Mouse (Mus musculus) cerebellum, postnatal 25 days (tissue): ENCODE measurements at regions not wholly inside any gene's neighbourhood (a gene's known extent, or its start where the extent isn't known, plus 50 kb on each side); places are given as distances from the start of the nearest gene placed in this dataset.
"Not testable (repeated sequence)": the region's sequence is repeated elsewhere in the genome, so short reads cannot be mapped to it uniquely, and the experiment has no call there.

ENCODE experiments used
- DNase-seq, 2 experiments: peaks; one replicate each; pipeline ENCODE4 v3.0.0; 2021; ENCODE audit warnings: mixed read lengths in 2 of 2

DNA sequence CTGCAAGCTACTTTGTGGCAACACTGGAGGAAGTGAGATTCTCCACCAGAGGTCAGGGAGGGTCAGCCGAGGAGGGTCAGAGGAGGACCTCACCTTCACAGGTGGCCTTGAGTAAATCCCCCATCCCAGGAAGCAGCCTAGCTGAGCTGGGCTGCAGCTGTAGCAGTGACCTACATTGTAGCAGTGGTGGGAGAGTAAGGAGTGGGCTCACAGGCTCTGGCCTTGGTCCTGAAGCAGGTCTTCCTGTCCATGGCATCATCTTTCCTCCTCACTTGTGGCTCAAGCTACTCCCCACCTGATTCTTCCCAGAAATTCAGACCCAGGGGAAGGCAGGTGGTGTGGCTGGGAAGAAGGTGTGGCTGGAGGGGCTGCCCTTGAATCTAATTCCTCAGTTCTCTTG, 84.3 kb downstream of the 1810013L24Rik start:
- DNase-seq = not testable (repeated sequence)

DNA sequence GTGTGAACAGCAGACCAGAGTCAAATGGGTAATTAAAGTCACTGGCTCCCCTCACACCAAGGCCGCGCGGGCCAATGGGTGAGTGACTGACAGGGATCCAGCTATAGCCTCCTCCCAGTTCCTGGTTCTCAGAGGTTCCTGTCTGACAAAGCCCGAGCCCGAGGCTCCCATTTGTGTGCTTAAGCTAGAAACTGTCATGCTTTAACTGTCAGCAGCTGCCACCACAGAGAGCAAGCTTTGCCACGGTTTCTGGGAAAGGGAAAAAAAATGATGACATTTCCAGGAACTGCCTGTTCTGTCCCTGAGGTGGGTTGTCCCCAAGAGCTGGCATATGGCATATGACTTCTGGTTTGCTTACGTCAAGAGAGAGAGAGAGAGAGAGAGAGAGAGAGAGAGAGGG, 86.2 kb downstream of the 1810013L24Rik start:
- no peak for DNase-seq

DNA sequence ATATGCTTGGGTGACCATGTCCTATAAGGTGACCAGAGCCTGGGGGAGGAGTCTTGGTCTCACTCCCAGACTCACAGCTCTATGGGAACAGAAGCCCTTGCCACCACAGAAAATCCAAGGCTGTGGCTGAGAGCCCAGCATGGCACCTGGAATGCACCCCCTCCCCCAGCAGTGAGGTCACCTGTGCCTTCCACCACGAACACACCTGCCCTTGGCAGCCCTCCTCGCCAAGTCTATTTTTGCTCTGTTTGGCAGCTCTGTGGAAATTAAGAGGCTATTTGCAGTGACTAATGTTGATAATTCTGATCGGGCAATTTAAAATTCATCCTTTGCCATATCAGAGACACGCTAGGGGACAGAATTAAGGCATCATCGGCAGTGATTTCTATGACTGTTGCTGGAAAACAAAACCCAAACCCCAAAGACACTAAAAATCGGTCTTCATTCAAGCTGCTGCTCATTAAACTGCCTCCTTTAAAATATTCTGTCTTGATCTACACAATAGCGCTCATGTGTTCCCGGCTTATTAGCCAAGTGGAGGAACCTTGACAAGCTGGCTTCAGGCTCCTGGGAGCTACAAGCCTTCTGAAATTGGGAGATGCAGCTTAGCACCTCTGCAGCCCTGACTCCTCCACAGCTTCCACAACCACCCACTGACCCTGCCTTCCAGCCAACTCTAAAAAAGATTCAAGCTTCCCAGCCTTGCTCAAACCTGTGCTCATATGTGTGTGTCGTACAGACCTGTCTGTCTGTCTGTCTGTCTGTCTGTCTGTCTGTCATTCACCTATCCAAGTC, 89.0 kb downstream of the 1810013L24Rik start:
- DNase-seq = peak; percentile 62 to 78

DNA sequence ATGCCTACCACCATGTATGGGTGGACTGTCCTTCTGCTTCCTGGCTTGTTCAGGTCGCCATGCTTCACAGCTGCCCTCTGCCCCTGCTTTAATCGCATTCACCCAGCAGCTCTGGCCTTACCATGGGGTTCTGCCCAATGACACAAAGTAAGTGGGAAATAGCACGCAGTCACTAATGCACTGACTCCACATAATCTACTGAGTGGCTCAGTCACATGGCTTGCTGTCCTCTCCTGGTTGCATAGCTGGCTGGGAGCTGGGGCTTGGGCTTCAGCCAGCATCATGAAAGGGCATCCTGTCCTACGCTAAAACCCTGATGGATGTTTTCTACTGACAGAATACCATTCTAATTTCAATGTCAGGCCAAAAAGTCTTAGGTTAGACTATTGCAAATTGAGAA, 94.8 kb downstream of the 1810013L24Rik start:
- DNase-seq = no peak

DNA sequence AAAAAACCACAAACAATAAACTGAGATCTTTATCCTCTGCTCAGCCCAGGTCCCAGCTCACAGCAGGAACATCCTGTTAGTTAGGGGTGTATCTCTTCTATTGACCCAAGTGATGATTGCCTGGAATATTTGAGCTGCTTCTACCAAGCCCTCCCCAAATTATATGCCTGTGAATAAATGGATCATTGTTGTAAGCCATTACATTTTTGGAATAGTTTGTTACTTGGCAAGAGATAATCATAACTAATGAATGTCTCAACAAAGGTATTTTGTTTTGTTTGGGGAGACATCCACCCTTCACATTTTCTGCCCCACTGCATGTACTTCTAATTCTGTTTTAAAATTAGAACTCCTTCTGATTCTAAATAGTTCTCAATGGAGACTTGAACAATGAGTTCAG, 102.1 kb downstream of the 1810013L24Rik start:
- DNase-seq = no peak

DNA sequence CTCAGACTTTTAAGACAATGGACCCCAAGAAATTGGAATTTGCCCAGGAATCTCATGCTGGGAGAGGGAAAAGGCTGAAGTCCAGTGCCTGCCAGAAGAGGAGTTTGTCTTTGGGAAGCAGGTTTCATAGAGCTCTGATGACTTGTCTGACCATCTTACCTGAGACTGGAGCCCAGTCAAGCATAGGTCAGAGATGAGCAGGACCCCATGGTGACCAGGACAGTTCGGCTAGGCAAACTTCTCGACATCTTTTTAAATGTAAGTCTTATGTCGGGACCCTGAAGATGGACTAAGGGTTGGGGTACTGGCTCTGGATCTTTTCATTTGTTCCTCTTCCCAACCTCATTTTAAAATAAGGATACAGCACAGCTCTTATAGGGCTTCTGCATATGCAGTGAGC, 103.2 kb downstream of the 1810013L24Rik start:
- no peak for DNase-seq

DNA sequence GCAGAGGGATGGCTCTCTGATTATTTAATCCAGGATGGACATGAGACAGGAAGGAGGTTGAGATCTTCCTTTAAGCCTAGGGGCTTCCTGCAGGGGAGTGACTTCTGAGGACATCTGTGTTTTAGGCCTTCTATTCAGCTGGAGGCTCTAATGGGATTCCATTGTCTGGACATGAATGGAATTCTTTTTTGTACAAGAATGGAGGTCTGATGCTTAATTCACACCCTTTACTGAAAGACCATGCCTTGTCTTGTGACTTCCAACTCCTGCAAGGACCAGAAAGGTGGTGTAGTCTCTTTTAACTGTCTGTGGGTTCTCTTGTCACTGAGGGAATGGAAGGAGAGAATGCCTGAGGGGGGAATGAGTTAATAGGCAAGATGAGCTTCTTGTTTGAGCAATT, 106.5 kb downstream of the 1810013L24Rik start:
- DNase-seq = no peak

DNA sequence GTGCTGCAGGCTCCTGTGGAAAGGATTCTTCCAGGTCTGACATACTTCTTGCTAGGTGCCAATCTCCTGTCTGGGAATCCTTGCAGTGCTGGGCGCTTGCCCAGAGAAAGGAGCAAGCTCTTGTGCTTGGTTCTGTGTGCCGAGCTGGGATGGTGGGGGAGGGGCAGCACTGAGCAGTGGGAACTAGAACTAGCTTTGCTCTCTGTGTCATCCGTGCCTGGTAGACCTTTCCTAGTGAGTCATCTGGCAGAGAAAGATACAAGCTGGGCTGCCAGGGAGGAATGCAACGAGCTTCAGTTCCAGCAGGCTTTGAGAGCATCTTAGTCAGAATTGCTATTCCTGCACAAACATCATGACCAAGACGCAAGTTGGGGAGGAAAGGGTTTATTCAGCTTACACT, 108.6 kb downstream of the 1810013L24Rik start:
- peak; percentile 82 to 90 for DNase-seq

DNA sequence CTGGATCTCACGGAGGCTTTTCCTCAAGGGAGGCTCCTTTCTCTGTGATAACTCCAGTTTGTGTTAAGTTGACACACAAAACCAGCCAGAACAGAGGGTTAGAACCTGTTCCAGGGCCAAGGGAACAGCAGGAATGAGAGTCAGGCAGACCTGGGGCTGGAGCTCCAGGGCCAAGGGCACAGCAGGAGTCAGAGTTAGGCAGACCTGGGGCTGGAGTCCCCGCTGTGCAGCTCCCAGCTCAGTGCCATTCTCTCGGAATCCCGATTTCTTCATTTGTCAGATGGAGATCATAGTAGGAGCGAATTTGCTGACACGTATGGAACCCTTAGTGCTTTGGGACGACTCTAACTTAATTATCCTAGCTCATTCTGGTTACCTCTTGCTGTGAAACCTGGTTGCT, 109.2 kb downstream of the 1810013L24Rik start:
- DNase-seq = peak; percentile 60 to 66

DNA sequence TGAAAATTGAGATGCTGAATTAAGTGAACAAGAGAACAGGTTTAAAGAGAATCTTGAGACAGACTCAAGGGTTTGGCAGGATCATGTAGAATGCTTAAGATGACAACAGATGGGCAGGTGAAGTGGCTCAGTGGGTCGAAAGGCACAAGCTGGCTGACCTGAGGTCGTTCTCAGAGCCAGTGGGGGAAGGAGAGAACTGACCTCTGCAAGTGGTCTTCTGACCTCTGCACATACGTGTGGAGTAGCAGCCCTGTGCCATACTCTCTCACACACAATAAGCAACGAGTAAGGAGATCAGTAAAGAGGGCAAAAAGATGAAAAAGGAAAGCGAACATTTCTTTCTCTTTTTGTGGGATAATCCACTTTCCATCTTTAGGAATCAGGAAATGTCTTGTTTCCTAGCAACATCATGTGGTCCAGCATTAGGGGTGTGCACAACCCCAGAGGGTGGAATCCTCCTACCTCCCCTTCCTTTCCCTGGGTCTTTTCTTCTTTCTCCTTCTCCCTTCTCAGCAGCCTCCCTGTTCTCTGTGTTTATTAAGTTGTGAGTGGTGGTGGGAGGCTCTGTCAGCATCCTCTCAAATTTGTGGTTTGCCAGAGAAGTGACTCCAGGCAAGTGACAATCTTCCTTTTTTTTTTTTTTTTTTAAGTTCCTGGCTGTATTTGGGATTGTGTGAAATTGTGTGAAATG, 114.7 kb downstream of the 1810013L24Rik start:
- no peak for DNase-seq

DNA sequence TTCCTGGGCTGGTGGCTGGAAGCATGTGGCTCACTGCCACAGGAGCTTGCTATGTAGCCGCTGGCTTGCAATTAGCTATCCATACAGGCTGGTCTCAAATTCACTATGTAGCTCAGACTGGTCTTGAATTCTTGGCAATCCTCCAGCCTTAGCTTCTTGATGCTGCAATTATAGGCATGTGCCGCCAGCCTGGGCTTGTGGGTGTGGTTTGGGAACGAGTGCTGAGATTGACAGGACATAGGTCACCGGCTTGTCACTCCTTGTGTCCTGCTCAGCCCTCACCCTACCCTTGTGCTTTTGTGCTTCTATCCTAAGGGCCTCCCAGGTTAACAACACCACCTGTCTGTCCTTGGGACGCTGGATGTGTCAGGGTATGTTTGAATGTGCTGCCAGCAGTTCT, 117.9 kb downstream of the 1810013L24Rik start:
- no peak for DNase-seq

DNA sequence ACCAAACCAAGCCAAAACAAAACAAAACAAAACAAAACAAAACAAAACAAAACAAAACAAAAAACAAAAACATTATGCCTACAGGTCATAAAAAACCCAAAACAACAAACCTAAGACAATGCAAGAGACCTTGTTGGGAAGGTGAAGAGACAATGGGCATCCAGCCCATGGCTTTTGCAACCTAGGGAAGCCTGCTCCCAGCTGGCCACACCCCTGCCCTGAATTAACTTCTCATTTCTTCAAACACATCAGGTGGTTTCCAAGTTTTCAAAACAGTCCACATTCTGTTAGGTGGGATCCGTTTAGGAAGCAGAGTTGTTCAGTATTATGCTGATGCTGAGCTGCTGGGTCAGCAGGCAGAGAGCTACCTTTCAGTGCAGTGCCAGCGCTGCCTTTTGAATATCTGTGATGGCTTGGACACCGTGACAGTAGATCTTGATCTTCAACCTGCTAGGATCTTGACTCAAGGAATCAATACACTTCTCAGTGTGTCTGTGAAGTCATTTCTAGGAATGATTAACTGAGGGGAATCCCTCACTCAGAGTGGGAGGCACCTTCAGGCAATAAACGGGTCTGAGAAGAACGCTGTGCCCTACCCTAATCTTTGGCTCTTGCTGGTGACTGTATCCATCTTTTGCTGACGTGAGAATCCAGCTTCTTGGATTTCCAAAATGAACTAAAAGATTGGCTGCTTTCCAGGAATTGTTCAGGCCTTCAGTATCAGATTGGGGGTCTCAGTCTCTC, 121.4 kb downstream of the 1810013L24Rik start:
- no peak for DNase-seq

DNA sequence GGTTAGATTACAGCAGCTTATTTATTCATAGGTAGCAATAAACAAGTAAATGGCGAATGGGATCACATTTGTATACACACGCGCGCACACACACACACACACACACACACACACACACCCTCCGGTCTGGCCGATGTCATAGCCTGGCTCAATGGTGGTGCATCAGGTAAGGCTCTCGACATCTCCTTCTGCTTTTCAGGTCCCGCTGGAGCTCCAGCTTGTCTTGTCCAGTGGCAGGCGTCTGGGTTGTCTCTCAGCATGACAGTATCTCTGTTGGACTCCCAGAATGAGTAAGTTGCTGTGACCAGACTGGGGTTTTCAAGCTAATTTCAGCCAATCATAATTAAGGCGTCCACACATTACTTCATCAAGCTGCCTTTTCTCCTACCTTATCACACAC, 131.8 kb downstream of the 1810013L24Rik start:
- no peak for DNase-seq

DNA sequence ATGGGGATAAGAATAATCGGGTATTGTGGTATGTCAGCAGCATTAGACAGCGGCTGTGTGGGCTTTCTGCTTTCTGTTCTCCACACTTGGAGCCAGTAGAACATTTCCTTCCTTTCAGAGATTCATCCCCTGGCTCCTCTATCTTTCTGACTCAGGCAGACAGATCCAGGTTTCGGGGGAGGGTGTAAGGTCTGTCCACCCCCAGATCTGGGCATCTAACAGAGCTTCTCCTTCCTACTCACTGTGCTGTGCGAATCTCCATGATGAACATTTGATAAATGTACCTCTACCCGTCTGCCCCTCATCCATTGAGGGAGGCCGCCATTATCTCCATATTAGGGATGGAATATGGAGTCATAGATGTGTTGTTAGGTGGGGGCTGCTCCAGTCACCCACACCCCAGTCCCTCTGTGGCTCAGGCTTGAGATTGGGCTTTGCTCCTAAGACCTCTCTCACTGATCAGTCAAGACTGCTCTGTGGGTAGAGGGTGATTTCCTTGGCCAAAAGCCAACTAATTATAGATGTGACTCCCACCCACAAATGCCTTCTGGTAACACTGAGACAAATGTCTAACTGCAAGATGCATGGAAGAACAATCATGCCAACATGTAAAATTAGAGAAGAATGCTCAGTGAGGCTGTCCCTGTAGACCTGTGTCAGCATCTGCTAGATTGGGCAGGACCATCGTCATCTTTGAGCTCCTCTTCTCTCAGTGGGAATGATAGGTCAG, 163.8 kb downstream of the 1810013L24Rik start:
- no peak for DNase-seq

DNA sequence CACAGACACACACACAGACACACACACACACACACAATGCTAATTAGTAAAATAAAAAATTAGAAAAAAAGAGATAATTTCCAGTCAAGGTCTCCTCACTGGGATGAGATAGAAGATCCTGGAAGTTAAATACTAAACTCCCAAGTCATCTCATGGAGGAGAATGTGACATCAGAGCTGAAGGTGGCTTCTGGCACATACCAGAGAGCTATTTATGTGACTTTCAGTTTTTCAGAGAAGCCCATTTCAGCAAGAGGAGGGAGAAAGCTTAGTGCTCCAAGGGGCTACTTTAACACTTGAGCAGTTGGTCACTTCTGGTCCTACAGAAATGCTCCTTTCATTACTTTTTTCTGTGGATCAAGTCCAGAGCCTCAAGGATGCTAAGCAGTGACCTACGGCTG, 164.6 kb downstream of the 1810013L24Rik start:
- DNase-seq = no peak

DNA sequence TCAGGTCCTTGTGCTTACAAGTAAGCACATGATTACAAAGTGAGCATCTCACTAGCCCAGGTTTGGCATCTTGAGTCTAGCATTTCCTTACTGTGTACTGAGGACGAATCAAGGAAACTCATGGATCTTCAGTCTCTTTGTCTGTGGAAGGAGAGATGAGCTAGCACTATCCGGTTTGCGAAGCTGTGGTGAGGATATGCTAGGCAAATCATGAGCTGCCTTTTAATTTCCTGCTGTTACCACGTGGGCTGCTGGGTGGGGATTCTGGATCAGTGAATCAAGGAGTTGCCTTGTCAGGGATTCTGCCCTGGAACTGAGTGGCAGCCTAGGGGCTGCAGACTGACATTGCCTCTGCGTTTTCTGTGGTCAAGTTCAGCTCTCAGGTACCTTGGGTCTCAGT, 167.3 kb downstream of the 1810013L24Rik start:
- no peak for DNase-seq

DNA sequence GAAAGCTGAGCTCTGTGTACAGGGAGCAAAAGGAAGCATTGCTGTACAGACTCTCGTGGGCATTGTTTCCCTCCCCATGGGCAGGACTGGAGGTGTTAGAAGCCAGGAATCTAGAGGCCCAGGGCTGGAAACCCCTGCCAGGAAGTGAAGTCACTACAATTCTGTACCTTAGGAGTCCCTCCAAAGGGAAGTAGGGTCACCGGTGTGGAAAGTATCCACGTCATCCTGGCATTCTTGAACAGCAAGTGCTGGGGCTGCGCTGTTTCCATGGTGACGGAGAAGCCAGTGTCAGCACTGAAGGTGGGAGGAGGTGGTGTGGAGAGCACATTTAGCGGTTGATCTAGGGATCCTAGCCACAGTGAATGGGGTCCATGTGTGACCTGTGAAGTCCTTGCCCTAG, 174.1 kb downstream of the 1810013L24Rik start:
- no peak for DNase-seq

DNA sequence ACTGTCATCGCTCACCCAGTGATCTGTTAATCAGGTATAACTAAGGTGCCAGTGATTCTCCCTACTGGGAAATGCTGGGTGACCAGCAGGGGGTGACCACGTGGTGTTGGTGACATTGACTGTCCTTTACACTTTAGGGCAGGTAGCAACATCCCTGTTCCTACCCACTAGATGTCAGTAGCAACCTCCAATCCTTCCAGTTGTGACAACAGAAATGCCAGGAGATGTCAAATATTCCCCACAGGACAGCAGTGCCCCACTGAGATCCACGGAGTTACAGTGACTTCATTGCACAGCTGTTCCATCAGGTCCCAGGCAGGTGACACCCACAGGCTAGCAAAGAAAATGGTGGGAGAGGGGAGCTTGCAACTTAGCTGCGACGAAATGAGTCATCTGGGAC, 176.0 kb downstream of the 1810013L24Rik start:
- no peak for DNase-seq

DNA sequence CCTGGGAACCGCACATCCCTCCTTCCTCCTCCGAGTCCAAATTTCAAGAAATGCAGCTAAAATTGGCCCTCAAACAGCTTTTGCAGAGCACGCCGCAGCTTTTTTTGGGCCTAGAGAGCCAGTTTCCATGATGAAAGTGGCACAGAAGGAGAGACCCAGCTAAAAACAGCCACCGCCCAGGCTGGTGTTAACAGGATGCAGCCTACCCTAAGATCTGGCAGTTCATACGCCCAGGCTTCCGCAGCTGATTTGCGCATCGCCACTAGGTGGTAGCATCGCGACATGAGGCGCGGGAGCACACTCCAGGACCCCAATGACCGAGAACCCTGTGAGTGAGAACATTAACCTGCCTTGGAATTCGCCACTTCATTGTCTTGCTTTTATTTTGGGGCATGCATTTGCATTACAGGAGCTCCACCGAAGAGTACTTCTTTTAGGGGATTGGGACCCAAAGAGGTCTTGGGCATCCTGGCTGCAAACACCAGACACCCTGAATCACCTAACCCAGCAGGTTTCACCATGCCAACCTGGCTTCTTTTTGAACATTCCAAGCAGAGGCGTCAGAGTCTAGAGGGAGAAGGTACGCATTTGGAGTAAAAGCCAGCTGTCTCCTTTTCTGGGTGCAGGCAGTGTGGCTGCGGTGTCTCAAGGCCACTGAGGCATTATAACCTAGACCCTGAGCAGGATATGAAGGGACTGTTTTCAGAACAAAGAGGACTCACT, 179.6 kb downstream of the 1810013L24Rik start:
- DNase-seq = peak; percentile 89 to 93

DNA sequence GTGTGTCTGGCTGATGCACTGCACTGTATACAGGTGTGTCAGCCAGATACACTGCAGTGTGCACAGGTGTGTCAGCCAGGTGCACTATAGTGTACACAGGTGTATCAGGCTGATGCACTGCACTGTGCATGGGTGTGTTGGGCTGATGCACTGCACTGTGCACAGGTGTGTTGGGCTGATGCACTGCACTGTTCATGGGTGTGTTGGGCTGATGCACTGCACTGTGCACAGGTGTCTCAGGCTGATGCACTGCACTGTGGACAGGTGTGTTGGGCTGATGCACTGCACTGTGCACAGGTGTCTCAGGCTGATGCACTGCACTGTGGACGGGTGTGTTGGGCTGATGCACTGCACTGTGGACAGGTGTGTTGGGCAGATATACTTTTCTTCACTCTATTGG, 181.2 kb downstream of the 1810013L24Rik start:
- DNase-seq = no peak

DNA sequence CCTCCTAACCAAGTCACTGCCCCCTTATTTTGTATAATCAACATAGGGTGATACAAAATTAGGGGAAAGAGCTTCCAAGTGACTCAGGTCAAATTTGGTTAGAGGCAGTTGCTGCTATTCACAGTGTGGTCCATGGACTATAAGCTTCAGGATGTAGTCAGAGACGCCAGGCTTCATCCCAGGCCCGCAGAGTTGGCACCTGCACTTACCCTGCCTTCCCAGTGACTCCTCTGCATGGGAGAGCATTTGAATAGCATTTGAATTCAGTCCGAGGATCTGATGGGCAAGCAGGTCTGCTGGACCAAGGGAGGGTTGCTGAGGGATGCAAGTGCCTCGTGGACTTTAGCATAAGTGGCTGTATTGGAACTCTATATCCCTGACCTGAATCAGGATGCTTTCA, 181.8 kb downstream of the 1810013L24Rik start:
- peak in 1 of 2 experiments; percentile 32 for DNase-seq

DNA sequence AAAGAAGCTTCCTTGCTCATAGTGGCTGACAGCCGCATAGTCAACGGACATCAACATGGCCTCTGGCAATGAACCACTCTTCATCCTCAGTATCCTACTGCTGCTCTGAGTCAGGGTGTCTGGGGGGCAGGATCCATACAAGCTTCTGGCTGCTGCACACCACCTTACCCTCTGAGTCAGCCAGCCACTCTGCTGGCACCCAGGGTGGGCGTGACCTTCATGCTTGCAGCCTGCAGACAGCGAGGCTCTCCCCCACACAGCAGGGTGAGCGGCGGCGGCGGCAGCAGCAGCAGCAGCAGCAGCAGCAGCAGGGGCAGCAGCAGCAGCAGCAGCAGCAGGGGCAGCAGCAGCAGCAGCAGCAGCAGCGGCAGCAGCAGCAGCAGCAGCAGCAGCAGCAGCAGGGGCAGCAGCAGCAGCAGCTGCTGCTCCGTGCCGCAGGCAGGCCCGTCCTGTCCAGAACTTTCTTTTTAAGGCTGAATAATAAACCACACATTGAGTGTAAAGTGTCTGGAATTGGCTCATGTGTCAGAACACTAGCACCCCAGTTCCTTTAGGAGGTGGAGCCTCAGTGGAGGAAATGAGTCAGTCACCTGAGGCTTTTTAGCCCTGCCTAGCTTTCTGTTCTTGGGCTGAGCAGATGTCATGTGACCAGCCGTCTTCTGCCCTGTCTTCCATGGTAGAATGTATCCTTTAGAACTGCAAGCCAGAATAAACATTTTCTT, 186.3 kb downstream of the 1810013L24Rik start:
- DNase-seq = no peak
